Mouse (Mus musculus) ES-Bruce4 (cell line): ENCODE data around the gene Ino80d. TPM values are rescaled to one million over a fixed set of nuclear protein-coding genes. Genes with fewer than 3 reads are reported as not detected.
A peak's percentile ranks its signal among the peaks of the same experiment; 100 is the strongest.

Experiments
- H3K27ac ChIP-seq: 2 replicates; pipeline ENCODE4 v1.5.1; 2012; ENCODE audit warnings: low read length, inconsistent platforms; ENCODE audit not compliant: insufficient read depth
- H3K27me3 ChIP-seq: 2 replicates; pipeline ENCODE4 v1.6.1; 2012; ENCODE audit warnings: mild to moderate bottlenecking, low read length, inconsistent platforms; ENCODE audit not compliant: control insufficient read depth, poor library complexity, insufficient read depth, severe bottlenecking
- H3K36me3 ChIP-seq: 2 replicates; pipeline ENCODE4 v1.6.1; 2012; ENCODE audit warnings: inconsistent platforms, mild to moderate bottlenecking, low read length, moderate library complexity; ENCODE audit not compliant: control insufficient read depth, poor library complexity, insufficient read depth, severe bottlenecking
- H3K4me1 ChIP-seq: one replicate; pipeline ENCODE4 v1.8.1; 2011; ENCODE audit warnings: low read length; ENCODE audit not compliant: control insufficient read depth, insufficient read depth
- H3K4me3 ChIP-seq: 2 replicates; pipeline ENCODE4 v1.5.1; 2011; ENCODE audit warnings: low read depth, mild to moderate bottlenecking, low read length
- H3K9ac ChIP-seq: 2 replicates; pipeline ENCODE4 v1.6.1; 2012; ENCODE audit warnings: low read depth, mild to moderate bottlenecking, inconsistent platforms; ENCODE audit not compliant: poor library complexity, severe bottlenecking
- H3K9me3 ChIP-seq: replicated peaks from 2 replicates; pipeline ENCODE4 v1.6.1; 2012; ENCODE audit warnings: mild to moderate bottlenecking, low read length, inconsistent platforms; ENCODE audit not compliant: control insufficient read depth, poor library complexity, insufficient read depth, severe bottlenecking
- CTCF ChIP-seq: IDR thresholded peaks from one replicate; pipeline ENCODE4 v1.8.1; 2011; ENCODE audit warnings: low read depth, low read length
- EP300 ChIP-seq: IDR thresholded peaks from 2 replicates; pipeline ENCODE4 v1.6.1; 2011; ENCODE audit warnings: low read depth, low read length; ENCODE audit not compliant: insufficient read depth
- POLR2A ChIP-seq: IDR thresholded peaks from one replicate; pipeline ENCODE4 v1.8.1; 2011; ENCODE audit warnings: low read length; ENCODE audit not compliant: insufficient read depth
- polyA plus RNA-seq: library from polyadenylated mRNA; stranded (reverse); fragments of >200 nt; gene quantifications from 2 replicates; pipeline ENCODE4 v1.2.4, GENCODE M21; 2011; ENCODE audit warnings: low read depth; ENCODE audit not compliant: missing spikeins, insufficient read depth, insufficient read length

The Ino80d gene
- polyA plus RNA-seq, 1 experiment: 31.4 TPM

DNA sequence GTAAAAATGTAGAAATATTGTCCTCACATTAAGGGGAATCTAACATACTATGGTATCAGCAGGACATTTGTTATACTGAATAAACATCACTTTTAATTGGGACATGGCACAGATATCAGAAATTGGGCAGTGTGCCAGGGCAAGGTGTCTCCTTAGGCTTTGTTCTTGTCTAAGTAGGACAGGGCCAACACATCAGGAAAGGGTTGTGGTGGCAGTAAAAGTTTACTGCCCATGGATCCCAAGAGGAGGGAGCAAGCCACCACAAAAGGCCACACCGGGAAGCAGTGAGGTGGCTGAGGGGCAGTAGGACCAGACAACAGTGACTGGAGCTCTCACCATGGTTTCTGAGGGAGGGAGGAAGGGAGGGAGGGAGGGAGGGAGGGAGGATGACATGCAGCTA lies 121.1 kb downstream of the Ino80d start:
- Histone ChIP-seq H3K9me3 (0 out of 2 replicates have a peak, but pooled peaks cover 3% of the 10 kb centered on the region), H3K4me1 (no peaks in the 10 kb centered on the region), H3K4me3 (no peak overlapping the region), H3K36me3 (no peaks in the 10 kb centered on the region), H3K27me3 (no peaks in the 10 kb centered on the region; the same call in 1 of the 2 replicates), H3K9ac (no peak overlapping the region), H3K27ac (no peak overlapping the region)
- TF ChIP-seq CTCF (no peak), POLR2A (no peak), EP300 (no peak)

DNA sequence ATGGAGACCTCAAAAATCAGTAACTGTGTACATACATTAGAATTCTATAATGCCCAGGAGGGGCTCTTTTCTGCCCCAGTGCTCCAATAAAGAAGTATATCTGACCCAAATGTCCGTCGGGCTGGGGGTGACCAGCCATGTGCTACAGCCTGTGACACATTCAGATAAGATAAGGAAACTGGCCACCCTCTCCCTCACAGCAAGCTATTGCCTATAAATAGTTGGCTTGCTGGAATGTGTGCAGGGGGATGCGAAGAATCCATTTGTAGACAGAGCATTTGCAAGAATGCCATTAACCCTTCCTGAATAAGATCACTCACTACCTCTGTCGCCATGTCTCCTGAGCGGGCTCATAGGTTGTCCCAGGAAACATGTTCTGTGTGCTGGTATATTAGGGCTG lies 121.8 kb downstream of the Ino80d start:
- Histone ChIP-seq H3K27me3 (no peaks in the 10 kb centered on the region; the same call in 1 of the 2 replicates), H3K4me3 (no peak overlapping the region), H3K36me3 (no peaks in the 10 kb centered on the region), H3K9me3 (0 out of 2 replicates have a peak, but pooled peaks cover 3% of the 10 kb centered on the region), H3K9ac (no peak overlapping the region), H3K4me1 (no peaks in the 10 kb centered on the region), H3K27ac (no peak overlapping the region)
- TF ChIP-seq EP300 (no peak), CTCF (no peak), POLR2A (no peak)

DNA sequence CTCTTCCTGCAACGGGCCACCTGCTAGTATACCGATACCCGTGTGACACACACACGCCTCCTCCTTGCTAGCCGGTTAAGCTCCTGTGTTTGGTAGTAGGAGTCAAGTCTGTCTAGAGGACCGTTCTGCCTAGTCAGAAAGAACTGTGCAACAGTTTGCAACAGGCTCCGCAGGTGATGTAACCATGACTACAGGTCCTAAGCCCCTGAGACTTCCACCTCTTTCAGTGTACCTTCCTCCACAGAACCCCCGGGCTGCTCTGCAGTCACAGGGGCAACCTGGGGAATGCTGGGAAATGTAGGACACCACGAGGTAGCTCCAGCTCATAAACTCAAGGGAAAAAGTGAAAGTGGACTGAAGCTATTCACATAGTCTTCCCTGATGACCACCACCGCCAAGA lies 123.4 kb downstream of the Ino80d start:
- H3K4me1 ChIP-seq: no peaks in the 10 kb centered on the region
- no peak overlapping the region for H3K27ac ChIP-seq
- H3K27me3 ChIP-seq: no peaks in the 10 kb centered on the region
- no peaks in the 10 kb centered on the region for H3K36me3 ChIP-seq
- TF ChIP-seq EP300 (no peak), CTCF (no peak), POLR2A (no peak)
- no peak overlapping the region for H3K9ac ChIP-seq
- 0 out of 2 replicates have a peak, but pooled peaks cover 3% of the 10 kb centered on the region for H3K9me3 ChIP-seq
- no peak overlapping the region for H3K4me3 ChIP-seq

DNA sequence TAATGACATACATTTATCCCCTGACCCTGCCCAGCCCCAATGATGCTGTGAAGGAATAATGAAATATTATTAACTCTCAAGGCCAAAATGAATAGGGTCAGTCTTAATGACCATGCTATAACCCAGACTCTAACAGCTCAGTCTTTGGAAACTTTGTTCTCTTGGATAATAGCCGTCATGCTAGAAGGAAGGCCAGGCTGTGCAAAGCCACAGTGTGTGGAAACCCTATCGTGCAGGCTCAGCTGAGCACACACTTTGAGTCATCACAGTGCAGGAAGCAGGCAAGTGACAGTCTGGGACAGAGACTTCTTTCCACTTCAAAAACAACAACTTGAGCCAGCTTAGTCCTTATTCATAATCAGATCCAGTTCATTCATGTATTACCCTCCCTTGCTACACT lies 126.9 kb downstream of the Ino80d start:
- Histone ChIP-seq H3K4me3 (no peak overlapping the region), H3K9ac (no peak overlapping the region), H3K4me1 (no peaks in the 10 kb centered on the region), H3K27ac (no peak overlapping the region), H3K36me3 (no peaks in the 10 kb centered on the region), H3K9me3 (no peaks in the 10 kb centered on the region), H3K27me3 (no peaks in the 10 kb centered on the region)
- TF ChIP-seq POLR2A (no peak), CTCF (no peak), EP300 (no peak)

DNA sequence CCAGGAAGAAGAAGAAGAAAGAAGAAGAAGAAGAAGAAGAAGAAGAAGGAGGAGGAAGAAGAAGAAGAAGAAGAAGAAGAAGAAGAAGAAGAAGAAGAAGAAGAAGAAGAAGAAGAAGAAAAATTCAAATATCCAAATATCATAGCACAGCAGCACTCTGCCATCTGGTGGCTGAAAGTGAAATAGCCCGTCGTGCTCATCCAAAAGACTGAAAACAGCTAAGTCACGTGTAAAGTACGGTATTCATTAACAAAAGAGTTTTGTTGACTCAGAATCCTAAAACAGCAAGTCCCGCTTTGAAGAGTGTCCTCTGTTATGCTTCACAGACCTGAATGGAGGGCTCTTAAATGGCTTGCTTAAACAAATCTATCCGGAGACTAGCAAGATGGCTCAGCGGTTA lies 128.2 kb downstream of the Ino80d start:
- Histone ChIP-seq H3K9me3 (no peaks in the 10 kb centered on the region), H3K27me3 (no peaks in the 10 kb centered on the region), H3K36me3 (no peaks in the 10 kb centered on the region), H3K9ac (no peak overlapping the region), H3K4me3 (no peak overlapping the region), H3K27ac (no peak overlapping the region), H3K4me1 (no peaks in the 10 kb centered on the region)
- TF ChIP-seq POLR2A: no peak
- no peak for TF ChIP-seq CTCF
- TF ChIP-seq EP300: no peak

DNA sequence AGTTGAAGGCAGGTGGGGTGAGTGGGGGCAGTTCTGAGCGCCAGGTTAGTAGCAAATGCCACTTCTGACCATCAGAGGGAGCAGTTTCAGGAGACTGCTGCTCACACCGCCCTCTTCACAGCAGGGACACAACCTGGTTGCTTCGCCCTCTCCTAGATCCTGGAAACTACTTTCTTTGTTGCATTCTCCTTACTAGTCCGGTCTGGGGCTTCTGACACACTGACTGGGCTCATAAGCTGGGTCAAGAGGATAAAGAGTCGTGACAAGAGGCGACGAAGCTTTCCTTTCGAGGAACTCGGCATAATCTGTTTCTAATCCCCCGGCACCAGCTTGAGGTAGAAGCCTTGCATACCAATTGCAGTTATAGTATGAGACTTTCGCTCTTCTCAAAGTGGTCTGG lies 129.9 kb downstream of the Ino80d start:
- Histone ChIP-seq H3K27me3 (no peaks in the 10 kb centered on the region), H3K36me3 (no peaks in the 10 kb centered on the region), H3K9me3 (no peaks in the 10 kb centered on the region), H3K27ac (no peak overlapping the region), H3K4me3 (no peak overlapping the region), H3K4me1 (no peaks in the 10 kb centered on the region), H3K9ac (no peak overlapping the region)
- TF ChIP-seq CTCF (peak; percentile 83), POLR2A (no peak), EP300 (no peak)

DNA sequence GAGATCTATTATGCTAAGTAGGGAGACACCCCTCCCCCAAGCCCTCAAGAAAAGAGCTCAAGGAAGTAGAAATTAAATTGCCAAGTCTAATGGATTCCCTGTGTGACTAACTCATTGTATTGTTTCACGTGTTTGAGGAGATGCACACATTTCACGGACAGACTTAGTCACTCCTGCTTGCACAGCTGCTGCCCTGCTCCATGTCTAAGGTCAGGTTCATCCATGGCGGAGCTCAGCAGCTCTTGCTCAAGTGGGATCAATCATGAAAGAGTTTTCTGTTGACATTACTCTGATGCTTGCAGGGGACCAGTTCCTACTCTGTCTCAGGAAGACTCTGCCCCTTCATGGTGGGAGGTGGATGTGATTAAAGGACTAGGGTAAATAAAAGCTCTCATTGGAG lies 137.7 kb downstream of the Ino80d start:
- H3K27me3 ChIP-seq: no peaks in the 10 kb centered on the region
- H3K36me3 ChIP-seq: no peaks in the 10 kb centered on the region
- H3K27ac ChIP-seq: no peak overlapping the region
- H3K4me1 ChIP-seq: no peaks in the 10 kb centered on the region
- TF ChIP-seq POLR2A: no peak
- TF ChIP-seq CTCF: no peak
- no peak for TF ChIP-seq EP300
- no peak overlapping the region for H3K4me3 ChIP-seq
- H3K9me3 ChIP-seq: no peaks in the 10 kb centered on the region
- no peak overlapping the region for H3K9ac ChIP-seq
